Mouse (Mus musculus) monocyte, adult 5-6 weeks (primary cell): ENCODE results near the gene Vgf. TPM values are rescaled to one million over a fixed set of nuclear protein-coding genes. Genes with fewer than 3 reads are reported as not detected.

Experiments used
- ATAC-seq: fragments of 153-309, 156-312 bp; replicated peaks from 2 replicates; pipeline ENCODE4 v1.8.0; 2017; ENCODE audit warnings: mild to moderate bottlenecking; ENCODE audit not compliant: low TSS enrichment, insufficient number of reproducible peaks, severe bottlenecking, poor library complexity, low FRiP score
- total RNA-seq: library from RNA; stranded (forward); fragments of 200-1000, 200-491, 200-594 nt; gene quantifications from 3 replicates; pipeline ENCODE4 v1.2.3, GENCODE M21; 2017

Vgf gene
- total RNA-seq = not detected in 3 replicates

DNA sequence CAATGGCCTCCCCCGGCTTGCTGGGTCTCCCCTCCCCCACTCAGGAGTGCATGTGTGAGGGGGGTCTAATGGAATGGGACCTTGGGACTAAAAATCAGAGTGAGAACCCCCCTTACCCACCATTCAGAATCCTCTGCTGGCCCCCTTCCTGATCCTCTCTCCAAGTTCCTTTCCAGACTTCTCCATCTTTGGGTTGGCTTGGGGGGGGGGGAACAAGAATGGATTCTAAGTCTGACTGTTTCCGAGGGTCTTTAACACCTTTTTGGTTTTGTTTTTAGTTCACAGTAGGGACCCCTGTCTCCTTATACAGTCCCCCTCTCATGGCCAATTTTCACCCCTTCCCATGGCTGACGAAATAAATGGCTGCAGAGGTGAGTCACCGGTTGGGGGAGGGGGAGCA, at the start of gene Vgf:
Gene Vgf, plus strand, starts transcription at position 301 of the 400 bp plus-strand sequence.
- ATAC-seq = no peak

DNA sequence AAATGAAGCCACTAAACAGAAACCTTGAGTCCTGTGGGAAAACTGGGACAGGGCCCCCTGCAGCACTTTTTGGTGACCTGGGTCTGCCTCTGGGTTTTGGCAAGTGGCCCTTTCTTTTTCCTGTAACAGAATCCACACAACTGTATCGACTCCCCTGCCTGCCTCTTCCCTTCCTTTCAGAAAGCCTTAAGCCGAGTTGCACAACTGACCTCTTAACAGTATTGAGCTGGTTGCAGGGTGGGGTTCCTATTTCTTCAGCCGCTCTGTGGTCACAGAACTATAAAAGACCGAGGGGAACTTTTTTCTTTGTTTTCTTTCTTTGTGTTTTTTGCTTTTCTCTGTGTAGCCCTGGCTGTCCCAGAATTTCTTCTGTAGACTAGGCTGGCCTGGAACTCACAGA, 48.4 kb upstream of the Vgf start:
- ATAC-seq = peak; percentile 69

DNA sequence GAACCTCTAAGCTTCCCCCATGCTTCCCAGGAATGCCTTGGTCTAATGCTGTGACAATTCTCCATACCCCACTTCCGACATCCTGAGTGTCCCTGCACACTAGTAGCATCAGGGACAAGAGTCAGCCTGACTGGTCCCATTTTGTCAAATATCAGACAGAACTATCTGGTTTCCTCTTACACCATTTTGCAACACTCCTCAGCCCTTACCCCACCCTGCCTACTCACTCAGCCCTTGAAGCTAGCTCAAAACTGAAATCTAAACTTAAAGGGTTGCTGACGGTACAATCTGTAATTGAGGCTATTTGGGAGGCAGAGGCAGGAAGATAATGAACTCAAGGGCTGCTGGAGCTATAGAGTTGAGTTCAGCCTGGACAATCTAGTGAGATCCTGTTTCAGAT, 46.4 kb upstream of the Vgf start:
- peak; percentile 29 for ATAC-seq

DNA sequence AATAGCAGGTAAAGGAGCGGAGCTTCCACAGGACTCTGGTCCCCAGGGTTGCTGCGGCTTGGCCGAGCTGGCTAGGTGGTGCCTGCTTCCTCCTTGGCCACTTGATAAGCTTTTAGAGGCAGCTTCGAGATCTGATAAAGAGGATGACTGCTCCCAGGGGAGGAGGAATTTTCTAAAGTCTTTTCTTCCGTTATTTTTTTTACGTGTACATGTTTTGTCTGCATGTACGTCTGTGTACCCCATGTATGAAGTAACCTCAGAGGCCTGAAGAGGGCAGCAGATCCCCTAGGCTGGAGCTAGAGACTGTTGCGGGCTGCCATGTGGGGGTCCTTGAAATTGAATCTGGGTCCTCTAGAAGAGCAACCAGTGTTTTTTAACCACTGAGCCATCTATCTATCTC, 45.2 kb upstream of the Vgf start:
- ATAC-seq = no peak

DNA sequence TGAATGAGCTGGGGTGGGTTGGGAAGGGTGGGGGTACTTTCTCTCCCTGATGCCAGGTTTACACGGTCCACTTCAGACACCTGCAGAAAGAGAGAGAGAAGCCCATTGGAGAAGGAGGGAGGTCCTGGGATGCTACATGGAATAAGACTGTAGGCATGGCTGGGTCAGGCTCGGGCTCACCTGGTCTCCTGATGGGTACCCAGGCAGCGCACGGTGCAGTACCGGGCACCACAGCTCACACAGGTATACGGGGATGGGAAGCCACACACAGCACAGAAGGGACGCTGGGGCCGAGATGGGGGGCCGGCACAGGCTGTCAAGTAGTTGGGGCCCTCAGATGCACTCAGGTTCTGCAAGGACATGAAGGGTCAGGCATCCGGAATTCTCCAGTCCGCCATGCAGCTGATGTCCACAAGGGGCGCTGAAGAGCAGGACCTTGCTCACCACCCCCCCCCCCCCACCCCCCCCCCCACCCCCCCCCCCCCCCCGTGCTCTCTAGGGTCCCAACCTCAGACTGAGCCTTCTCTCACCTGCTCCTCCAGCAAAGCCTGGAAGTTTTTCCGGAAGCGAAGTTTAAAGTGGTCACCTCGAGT, 43.8 kb upstream of the Vgf start:
- ATAC-seq = no peak

DNA sequence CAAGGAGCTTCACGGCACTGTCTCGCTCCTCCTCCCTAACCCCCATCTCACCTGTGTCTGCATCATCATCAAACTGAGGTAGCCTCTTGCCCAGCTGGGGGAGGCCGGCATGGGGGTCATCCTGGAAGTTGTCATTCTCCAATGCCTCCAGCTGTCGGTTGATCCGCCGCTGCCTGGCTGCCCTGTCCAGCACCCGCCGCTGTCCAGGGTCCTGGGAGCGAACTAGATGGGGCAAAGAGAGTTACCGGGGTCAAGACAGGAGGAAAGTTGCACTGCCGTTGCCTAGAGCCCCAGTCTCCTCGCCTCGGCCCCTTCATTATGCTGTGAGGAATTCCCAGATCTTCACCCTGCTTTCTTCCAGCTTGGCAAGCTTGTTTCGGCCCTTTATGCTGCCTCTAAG, 41.4 kb upstream of the Vgf start:
- no peak for ATAC-seq

DNA sequence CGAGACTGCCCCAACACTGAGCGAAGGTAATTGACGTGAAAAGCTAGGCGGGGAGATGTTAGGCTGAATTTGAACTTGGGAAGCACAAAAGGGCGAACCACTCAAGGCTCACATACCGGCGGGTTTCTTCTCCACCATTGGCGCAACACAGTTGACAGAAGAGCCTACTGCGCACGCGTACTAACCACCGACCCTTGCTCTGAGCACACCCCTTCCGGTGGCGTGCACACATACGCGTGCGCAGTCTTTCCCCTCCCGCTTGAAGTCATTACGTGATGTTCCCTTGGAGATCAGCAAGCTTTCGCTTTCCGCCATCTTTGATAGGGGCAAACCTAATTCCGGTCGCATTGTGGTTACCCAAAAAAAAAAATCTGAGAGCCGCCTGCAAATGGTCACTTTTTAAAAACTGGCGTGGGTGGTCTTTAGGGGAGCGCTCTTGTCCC, 39.5 kb upstream of the Vgf start, which contains the start of gene Plod3:
Gene Plod3, plus strand, starts transcription at position 325 of the 443 bp plus-strand sequence.
- peak; percentile 93 for ATAC-seq

DNA sequence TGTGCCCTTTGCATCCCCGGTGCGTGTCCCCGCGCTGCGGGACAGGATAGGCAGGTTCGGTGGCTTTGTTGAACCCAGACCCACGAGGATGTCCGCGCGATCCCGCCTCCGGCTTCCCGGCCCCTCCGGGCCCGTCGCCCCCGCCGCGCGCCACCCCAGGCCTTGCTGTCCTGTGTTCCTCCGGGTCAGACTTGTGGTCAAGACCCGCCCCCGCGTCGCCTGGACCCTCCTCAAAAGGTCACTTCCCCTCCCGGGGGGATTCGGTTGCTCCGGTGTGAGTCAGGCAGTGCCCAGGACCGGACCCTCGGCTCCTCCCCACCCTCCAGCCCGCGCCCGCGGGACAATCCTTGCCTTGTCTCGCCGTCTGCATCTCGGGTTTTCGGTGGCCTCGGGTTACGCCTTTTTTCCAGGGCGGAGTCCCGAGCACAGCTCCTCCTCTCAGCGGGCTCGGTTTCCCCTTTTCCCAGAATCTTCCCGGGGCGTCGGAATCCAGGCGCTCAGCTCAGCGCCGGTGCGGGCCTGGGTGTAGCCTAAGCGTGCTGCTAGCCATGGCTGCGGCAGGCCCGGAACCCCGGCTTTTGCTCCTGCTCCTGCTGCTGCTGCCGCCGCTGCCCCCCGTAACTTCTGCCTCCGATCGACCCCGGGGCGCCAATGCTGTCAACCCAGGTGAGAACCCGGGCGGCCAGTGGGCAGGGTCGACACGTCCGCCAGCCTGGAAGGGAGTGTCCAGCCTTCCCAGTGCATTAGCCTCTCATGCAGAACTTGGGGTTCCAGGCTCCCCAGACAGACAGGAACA, 38.9 kb upstream of the Vgf start:
- no peak for ATAC-seq

DNA sequence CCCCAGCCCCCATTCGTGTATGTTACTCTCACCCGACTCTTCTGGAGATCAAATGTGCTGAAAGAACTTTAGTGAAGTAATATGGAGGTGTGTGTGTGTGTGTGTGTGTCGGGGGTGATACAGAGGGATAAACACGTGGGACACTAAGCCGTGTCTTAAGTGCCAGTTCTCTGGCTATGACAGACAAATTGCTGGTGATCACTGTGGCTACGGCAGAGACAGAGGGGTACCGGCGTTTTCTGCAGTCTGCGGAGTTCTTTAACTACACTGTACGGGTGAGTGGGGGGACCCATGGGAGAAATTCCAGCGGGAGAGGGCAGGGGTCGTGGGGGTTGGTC, 38.3 kb upstream of the Vgf start, which contains the start of gene Znhit1:
Gene Znhit1, minus strand, starts transcription at position 88 of the 338 bp plus-strand sequence.
- ATAC-seq = no peak

DNA sequence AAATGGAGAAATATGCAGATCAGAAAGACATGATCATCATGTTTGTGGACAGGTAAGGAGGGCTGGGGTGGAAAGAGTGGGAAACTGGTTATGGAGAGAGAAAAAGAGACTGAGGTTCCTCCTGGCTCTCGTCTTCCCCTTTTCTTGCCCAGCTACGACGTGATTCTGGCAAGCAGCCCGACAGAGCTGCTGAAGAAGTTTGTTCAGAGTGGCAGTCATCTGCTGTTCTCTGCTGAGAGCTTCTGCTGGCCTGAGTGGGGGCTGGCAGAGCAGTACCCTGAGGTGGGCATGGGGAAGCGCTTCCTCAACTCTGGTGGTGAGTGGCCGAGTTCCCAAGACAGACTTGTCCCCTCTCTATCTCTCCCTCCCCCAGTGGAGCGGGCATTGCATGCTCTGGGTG, 37.8 kb upstream of the Vgf start:
- ATAC-seq = no peak

DNA sequence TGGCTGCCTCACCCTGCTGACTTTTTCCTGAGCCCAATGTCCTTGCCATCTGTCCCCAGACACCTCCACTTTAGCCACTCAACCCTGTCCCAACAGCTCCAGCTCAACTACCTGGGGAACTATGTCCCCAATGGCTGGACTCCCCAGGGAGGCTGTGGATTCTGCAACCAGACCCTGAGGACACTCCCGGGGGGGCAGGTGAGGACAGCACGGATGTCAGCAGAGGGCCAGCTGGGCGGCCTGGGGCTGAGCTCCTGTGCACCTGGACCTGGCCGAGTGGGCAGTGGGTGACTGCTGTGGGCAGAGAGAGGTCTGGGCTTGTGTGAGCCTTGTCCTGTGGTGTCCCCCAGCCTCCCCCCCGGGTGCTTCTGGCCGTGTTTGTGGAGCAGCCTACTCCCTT, 36.4 kb upstream of the Vgf start:
- ATAC-seq = no peak

DNA sequence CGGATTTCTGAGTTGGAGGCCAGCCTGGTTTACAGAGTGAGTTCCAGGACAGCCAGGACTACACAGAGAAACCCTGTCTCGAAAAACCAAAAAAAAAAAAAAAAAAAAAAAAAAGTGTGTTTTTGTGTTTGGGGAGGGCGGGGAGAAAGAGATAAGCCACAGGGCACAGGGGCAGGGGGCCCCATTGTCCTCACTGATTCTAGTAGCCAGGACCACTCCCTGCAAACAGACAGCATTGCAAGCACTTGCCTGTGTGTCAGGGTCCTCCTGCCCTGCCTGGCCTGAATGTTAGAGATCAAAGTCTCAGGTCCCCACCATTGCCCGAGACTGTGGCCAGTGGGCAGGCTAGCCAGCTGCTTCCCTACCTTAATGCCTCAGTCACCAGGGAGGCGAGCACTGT, 26.7 kb upstream of the Vgf start:
- no peak for ATAC-seq

DNA sequence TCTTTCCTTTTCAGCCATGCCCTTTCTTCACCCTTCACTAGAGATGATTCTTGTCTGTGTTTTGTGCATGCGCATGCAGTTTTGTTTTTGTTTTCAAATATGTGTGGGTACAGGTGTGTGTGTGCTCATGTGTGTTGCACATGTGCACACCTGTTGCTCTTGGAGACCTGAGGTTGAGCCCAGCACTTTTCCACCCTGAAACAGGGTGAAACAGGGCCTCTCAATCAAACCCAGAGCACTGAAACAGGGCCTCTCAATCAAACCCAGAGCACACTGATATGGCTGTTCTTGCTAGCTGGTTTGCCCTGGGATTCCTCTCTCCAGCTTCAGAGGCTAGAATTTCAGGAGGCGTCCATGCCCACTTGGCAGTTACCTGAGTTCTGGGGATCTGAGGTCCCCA, 25.6 kb upstream of the Vgf start:
- no peak for ATAC-seq

DNA sequence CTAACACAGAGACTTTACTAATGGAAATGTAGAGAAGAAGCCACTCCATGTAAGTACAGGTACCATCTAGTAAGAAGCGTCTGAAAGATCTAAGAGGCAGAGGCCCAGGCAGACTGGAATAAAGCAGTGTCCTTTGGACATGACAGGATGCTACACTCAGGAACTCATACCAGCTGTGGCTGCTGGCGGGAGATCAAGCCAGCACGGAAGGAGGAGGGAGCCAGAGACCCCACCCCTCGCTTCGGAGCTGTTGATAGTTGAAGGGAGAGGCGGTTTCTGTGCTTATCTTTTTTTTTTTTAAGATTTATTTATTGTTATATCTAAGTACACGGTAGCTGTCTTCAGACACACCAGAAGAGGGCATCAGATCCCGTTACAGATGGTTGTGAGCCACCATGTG, 18.9 kb upstream of the Vgf start:
- ATAC-seq = no peak

DNA sequence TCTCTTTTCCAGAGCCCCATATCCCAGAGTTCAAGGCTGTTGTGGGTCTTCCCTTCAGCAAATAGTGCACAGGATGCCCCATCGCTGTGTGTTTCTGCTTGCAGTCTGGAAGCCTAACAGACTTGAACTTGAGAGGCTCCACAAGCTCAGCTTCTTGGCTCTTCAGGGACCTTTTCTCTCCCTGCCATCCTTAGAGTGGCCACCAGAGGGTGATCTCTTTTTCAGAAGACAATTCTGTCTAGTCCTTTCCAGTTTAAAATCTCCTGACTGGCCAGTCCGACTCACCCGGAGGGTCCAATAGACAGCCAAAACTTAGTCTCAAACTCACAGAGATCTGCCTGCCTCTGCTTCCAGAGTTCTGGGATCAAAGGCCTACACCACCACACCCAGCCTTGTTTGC, 16.2 kb upstream of the Vgf start:
- no peak for ATAC-seq

DNA sequence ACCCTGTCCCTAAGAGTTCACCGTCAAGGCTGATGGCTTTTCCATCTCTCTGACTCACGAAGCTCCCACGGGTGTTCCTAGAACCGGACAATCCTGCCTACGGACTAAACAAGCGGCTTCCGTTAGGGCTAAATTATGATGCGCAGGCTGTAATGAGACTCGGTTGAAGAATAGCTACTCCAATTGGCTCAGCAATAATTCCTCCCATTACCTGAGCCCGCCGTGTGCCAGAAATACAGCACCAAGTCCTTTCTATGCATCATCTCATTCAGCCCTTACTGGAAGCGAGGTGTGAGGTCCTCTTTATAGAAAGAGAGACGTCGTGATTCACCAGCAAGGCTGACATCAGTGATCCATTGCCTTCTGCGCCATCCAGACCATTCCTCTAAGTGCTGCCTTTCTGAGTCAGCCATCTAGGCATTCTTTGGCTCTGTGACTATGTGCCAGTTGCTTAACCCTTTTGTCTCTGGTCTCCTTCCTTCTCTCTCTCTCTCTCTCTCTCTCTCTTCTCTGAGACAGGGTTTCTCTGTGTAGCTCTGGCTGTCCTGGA, 13.7 kb upstream of the Vgf start:
- no peak for ATAC-seq

DNA sequence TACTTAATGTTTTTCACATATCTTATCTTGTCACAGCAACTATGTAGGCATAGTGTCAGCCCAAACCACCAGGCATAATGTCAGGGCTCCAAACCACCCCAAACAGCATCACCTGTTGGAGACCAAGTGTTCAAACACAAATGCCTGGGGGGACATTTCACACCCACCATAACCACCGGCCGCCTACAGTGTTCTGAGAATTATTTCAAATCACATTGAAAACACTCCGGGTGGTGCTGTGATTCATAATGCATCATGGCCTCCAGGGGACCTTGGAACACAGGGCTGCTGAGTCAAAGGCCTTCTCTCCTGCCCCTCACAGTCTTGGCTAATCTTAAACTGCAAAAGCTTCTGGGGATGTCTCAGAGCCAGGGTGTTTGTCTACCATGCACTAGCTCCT, 10.3 kb upstream of the Vgf start:
- no peak for ATAC-seq

DNA sequence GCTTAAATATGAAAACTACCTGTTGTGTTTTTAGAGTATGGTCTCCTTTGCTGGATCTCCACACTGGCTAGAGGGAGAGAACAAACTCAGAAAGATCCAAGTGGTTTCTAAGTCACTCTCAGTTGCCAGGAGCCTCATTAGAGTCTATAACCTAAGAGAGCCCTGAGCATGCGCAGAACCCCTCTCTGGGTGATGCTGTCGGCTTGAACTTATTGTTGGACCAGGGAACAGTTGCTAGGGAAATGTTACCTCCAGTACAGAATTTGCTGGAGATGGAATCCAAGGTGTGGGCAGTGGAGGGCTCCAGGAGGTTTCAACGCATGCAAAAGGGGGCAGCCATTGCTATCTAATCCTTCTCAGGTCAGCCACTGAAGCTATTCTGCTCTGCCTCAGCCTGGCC, 1.9 kb upstream of the Vgf start:
- no peak for ATAC-seq

DNA sequence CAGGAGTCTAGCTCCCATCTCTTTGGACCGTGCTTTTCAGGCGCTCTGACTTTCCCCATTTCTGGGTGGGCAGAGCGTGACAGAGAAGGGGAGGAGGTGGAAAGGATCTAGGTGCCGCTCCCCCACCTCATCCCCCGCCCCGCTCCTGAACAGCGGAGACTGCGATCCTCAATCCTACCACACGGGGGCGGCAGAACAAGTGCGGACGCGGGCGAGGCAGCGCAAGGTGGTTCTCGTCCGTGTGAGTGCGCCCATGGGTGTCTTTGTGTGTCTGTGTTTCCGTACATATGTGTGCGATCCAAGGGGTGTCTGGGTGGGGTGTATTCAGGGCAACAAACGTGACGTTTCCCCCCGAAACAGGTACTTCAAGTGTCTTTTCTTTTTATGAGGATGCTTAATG, 1.1 kb upstream of the Vgf start:
- peak; percentile 79 for ATAC-seq

DNA sequence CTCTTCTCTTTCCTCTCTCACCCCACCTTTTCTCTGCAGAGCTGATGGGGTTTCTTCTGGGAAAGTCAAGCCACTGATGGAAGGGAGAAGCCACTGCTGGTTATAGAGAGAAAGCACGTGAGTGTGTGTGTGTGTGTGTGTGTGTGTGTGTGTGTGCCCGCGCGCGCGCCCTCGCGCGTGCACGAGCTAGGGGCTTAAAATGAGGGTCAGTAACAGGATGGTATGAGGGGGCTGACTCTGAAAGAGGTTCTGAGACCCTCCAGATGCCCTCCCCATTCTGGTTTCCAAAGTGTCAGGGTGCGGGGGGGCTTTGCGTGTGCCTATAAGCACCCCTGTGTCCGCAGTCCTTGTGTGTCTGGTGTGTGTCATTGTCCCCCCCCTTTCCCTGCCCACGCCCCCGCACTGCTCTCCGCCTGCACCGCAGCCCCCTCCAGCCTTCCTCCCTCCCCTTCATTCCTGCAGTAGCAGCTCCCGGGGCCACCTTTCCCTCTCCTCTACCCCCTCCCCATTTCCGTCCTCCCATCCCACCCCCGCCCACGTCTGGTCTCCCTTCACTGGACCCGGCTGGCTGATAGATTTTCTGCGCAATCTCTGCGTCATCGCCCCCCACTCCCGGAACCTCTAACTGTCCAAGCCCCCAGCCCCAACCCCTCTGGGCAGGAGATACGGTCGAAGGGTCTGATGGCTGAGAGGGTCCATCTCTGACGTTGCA, 2.5 kb downstream of the Vgf start:
- no peak for ATAC-seq
